Mouse (Mus musculus) heart, postnatal 25 days (tissue): ENCODE measurements around the gene Ifna15. TPM values are rescaled to one million over a fixed set of nuclear protein-coding genes. Genes with fewer than 3 reads are reported as not detected.
A peak's percentile ranks its signal among the peaks of the same experiment; 100 is the strongest.

Experiments
- DNase-seq: peaks from one replicate; pipeline ENCODE4 v3.0.0; 2022; ENCODE audit warnings: low spot score
- intact Hi-C: fragments of 180-260 bp; cut with DNase I; formaldehyde crosslinking; loops from one replicate; pipeline ENCODE4 v1.15.1; 2025
- total RNA-seq, 2 experiments: library from RNA; stranded (reverse); gene quantifications; 2 replicates each; pipeline ENCODE4 v1.2.3; 2021

Gene Ifna15
- total RNA-seq, 2 experiments from 2014 or later, result not detected

DNA sequence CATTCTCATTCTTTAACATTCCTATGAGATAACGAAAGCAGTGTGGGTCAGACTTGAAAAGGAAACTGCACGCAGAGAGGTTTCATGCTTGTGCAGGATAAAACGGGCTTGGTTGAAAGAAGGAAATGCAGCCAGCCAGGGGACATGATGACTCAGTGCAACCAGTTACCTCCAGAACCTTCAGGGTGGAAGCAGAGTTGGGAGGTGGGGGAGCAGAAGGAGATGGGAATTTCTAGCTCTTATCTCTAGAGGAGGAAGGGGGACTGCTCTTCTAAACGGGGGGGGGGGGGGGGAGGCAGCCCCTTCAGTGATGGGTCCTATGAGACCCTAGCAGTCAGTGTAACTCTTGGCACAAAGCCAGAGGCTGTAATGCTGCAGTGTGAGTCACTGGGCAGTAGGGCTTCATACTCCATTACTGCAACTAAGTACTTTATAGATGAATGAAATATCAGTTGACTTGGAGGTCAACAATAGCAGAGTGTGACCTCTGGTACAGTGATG, 42.3 kb downstream of the Ifna15 start:
- peak; percentile 36 for DNase-seq
- intact Hi-C loops, result loop anchor here (2.0 kb wide), 1 partner anchor 77 kb away; the partner anchor contains the start of gene Hacd4

DNA sequence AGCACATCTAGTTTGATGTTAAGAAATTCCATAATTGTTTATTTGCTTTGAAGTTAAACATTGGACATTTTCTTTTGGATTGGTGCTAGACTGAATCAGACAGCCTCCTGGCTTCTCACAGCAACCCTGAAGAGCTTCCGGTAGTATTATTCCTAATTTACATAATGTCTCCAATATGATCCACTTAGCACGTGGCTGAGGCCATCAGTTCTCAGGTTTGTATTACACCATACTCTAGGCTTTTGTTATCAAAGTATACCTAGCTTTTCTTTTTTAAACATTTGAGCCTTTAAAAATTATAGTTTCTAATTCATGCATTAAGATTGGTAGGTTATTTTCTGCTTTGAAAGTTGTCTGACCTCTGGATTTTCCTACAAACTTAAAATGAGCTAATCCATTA, 42.8 kb downstream of the Ifna15 start:
- intact Hi-C loops, result loop anchor here (2.0 kb wide), 1 partner anchor 76 kb away; the partner anchor contains the start of gene Hacd4
- DNase-seq, result no peak

GRCm38 (mm10) chr4:88514403-88514802, 43.6 kb downstream of the Ifna15 start:
- DNase-seq, result no peak
- intact Hi-C loops, result loop anchor here (2.0 kb wide), 1 partner anchor 76 kb away; the partner anchor contains the start of gene Hacd4

DNA sequence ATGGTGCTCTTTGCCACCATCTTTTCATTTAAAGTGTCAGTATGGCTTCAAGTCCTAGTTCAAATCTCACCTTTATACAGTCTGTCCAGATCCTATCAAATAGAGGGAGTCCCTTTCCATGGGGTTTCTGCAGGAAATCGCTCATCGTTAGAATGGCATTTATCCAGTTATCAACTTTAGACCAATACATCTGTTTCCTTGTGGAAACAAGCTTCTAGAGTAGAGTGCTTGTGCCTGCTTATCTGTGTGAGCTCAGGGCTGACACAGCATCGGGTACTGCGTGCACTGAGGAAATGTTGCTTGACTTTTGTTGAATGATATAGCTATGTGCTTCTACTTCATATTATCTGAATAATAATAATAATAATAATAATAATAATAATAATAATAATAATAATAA, 44.3 kb downstream of the Ifna15 start:
- no peak for DNase-seq
- intact Hi-C loops, result loop anchor here (2.0 kb wide), 1 partner anchor 75 kb away; the partner anchor contains the start of gene Hacd4

Other genes with a start within 250 kb of the Ifna15 start
- gene Hacd4, start 119.3 kb downstream of the Ifna15 start, total RNA-seq, result 1 to 10 TPM; 5.3 to 5.9 TPM
- gene Ifnb1, start 35.5 kb downstream of the Ifna15 start, total RNA-seq, result not detected
- gene Ifna14, start 13.6 kb upstream of the Ifna15 start, total RNA-seq, result not detected
- not detected for gene Ifna9, start 34.1 kb upstream of the Ifna15 start, total RNA-seq
- gene Ifna12, start 45.1 kb upstream of the Ifna15 start, total RNA-seq, result not detected
- not detected for gene C87499, start 76.2 kb upstream of the Ifna15 start, total RNA-seq
- gene Ifna13, start 86.2 kb upstream of the Ifna15 start, total RNA-seq, result not detected
- not detected for gene Ifna16, start 118.7 kb upstream of the Ifna15 start, total RNA-seq
- gene Ifna2, start 125.7 kb upstream of the Ifna15 start, total RNA-seq, result not detected
- gene Ifnab, start 133.1 kb upstream of the Ifna15 start, total RNA-seq, result not detected
- under 1 TPM; 0.50 to 0.57 TPM for gene Gm26566, start 163.6 kb upstream of the Ifna15 start, total RNA-seq
- gene Klhl9, start 164.2 kb upstream of the Ifna15 start, total RNA-seq, result 10 to 100 TPM; 67.0 to 74.9 TPM
- not detected for gene Gm13271, start 196.6 kb upstream of the Ifna15 start, total RNA-seq
- gene Gm13283, start 201.9 kb upstream of the Ifna15 start, total RNA-seq, result not detected
- gene Gm13290, start 215.6 kb upstream of the Ifna15 start, total RNA-seq, result not detected
- gene Gm13289, start 218.7 kb upstream of the Ifna15 start, total RNA-seq, result not detected
- gene Gm13272, start 221.6 kb upstream of the Ifna15 start, total RNA-seq, result not detected
- under 1 TPM in 1 of 2 experiments, not detected in 1; 0.18 TPM for gene Ifnz, start 223.9 kb upstream of the Ifna15 start, total RNA-seq
- gene Gm13276, start 227.5 kb upstream of the Ifna15 start, total RNA-seq, result not detected
- not detected for gene Gm13277, start 230.4 kb upstream of the Ifna15 start, total RNA-seq
- gene Gm13278, start 233.3 kb upstream of the Ifna15 start, total RNA-seq, result not detected
- not detected for gene Gm13275, start 236.2 kb upstream of the Ifna15 start, total RNA-seq
- not detected for gene Gm13279, start 239.2 kb upstream of the Ifna15 start, total RNA-seq
- gene Gm13285, start 241.4 kb upstream of the Ifna15 start, total RNA-seq, result under 1 TPM in 1 of 2 experiments, not detected in 1; 0.22 TPM
- gene Gm13287, start 245.0 kb upstream of the Ifna15 start, total RNA-seq, result not detected
- gene Gm13288, start 247.3 kb upstream of the Ifna15 start, total RNA-seq, result not detected